Mouse (Mus musculus) CH12.LX (cell line): ENCODE measurements around the gene Csad. TPM values are rescaled to one million over a fixed set of nuclear protein-coding genes. Genes with fewer than 3 reads are reported as not detected.

Experiments
- DNase-seq: peaks from one replicate; pipeline ENCODE4 v3.0.0-alpha.2; 2013; ENCODE audit errors: extremely low read depth
- H3K27ac ChIP-seq: 2 replicates; pipeline ENCODE4 v1.5.1; 2012; ENCODE audit warnings: low read depth, mild to moderate bottlenecking, control low read depth, moderate library complexity; ENCODE audit not compliant: insufficient read depth
- H3K27me3 ChIP-seq: replicated peaks from 2 replicates; pipeline ENCODE3; 2012; ENCODE audit warnings: inconsistent platforms
- H3K36me3 ChIP-seq, 2 experiments: replicated peaks in 1 of 2; 2 replicates each; pipeline versions ENCODE3 to v1.6.1; 2012; ENCODE audit warnings: inconsistent platforms in 1 of 2, low read length in 1 of 2, mild to moderate bottlenecking in 1 of 2, mixed read lengths in 1 of 2, moderate library complexity in 1 of 2; ENCODE audit not compliant: control insufficient read depth in 1 of 2, insufficient read depth in 1 of 2
- H3K4me1 ChIP-seq, 2 experiments: 2 replicates each; pipeline ENCODE4 v1.6.1; 2012; ENCODE audit warnings: inconsistent platforms in 1 of 2, moderate library complexity in 1 of 2; ENCODE audit not compliant: insufficient read depth in 2 of 2, control insufficient read depth in 1 of 2
- H3K4me2 ChIP-seq: 2 replicates; pipeline ENCODE4 v1.6.1; 2012; ENCODE audit warnings: low read depth, mild to moderate bottlenecking, control low read depth; ENCODE audit not compliant: poor library complexity, insufficient read depth, severe bottlenecking
- H3K4me3 ChIP-seq, 3 experiments: fragments of 150-350 bp in 1 of 3; sonication (generic) in 1 of 3; replicated peaks in 1 of 3; 2 replicates each; pipeline versions ENCODE3 to v1.5.1; 2011 to 2012; ENCODE audit warnings: low read depth in 2 of 3, low read length in 2 of 3, mild to moderate bottlenecking in 2 of 3, moderate library complexity in 2 of 3, control low read depth in 1 of 3, improper control_type of control experiment in 1 of 3, inconsistent platforms in 1 of 3, mixed read lengths in 1 of 3; ENCODE audit not compliant: poor library complexity in 1 of 3
- H3K79me2 ChIP-seq: replicated peaks from 2 replicates; pipeline ENCODE4 v1.6.1; 2012; ENCODE audit warnings: mild to moderate bottlenecking, moderate library complexity; ENCODE audit not compliant: control insufficient read depth, poor library complexity, insufficient read depth, severe bottlenecking; ENCODE audit errors: extremely low read depth
- H3K9ac ChIP-seq: 2 replicates; pipeline ENCODE4 v1.6.1; 2012; ENCODE audit warnings: low read depth, mild to moderate bottlenecking, control low read depth, moderate library complexity; ENCODE audit not compliant: insufficient read depth
- H3K9me3 ChIP-seq: replicated peaks from 2 replicates; pipeline ENCODE3; 2012; ENCODE audit warnings: low read length, inconsistent platforms, mixed read lengths
- BHLHE40 ChIP-seq: IDR thresholded peaks from 2 replicates; pipeline ENCODE4 v1.6.1; 2011; ENCODE audit warnings: mild to moderate bottlenecking, low read depth, low read length, improper control_type of control experiment
- CHD1 ChIP-seq: IDR thresholded peaks from 2 replicates; pipeline ENCODE4 v1.6.1; 2012; ENCODE audit warnings: low read depth, low read length, improper control_type of control experiment, inconsistent platforms
- CHD2 ChIP-seq: IDR thresholded peaks from 2 replicates; pipeline ENCODE4 v1.6.1; 2011; ENCODE audit warnings: low read length, improper control_type of control experiment
- CTCF ChIP-seq, 2 experiments: IDR thresholded peaks in 1 of 2; conservative IDR thresholded peaks in 1 of 2; 2 replicates each; pipeline ENCODE4 v1.5.1; 2011 to 2012; ENCODE audit warnings: low read depth in 2 of 2, low read length in 2 of 2, improper control_type of control experiment in 1 of 2, inconsistent platforms in 1 of 2, mild to moderate bottlenecking in 1 of 2, moderate library complexity in 1 of 2
- E2F4 ChIP-seq: IDR thresholded peaks from 2 replicates; pipeline ENCODE4 v1.6.1; 2011; ENCODE audit warnings: low read depth, low read length, improper control_type of control experiment; ENCODE audit not compliant: insufficient replicate concordance
- EP300 ChIP-seq: IDR thresholded peaks from 2 replicates; pipeline ENCODE4 v1.6.1; 2011; ENCODE audit warnings: low read length, improper control_type of control experiment
- ETS1 ChIP-seq: conservative IDR thresholded peaks from 2 replicates; pipeline ENCODE4 v1.6.1; 2012; ENCODE audit warnings: low read depth, mild to moderate bottlenecking, inconsistent platforms, low read length, improper control_type of control experiment, moderate library complexity
- HCFC1 ChIP-seq: IDR thresholded peaks from 2 replicates; pipeline ENCODE4 v1.6.1; 2012; ENCODE audit warnings: low read depth, mild to moderate bottlenecking, inconsistent platforms, low read length, improper control_type of control experiment
- IRF4 ChIP-seq: IDR thresholded peaks from 2 replicates; pipeline ENCODE4 v1.6.1; 2014; ENCODE audit warnings: low read depth, mild to moderate bottlenecking, inconsistent platforms, low read length, improper control_type of control experiment
- KAT2A ChIP-seq: IDR thresholded peaks from 2 replicates; pipeline ENCODE4 v1.6.1; 2012; ENCODE audit warnings: low read length, improper control_type of control experiment, inconsistent platforms; ENCODE audit not compliant: insufficient replicate concordance
- MAFK ChIP-seq: IDR thresholded peaks from 2 replicates; pipeline ENCODE4 v1.6.1; 2011; ENCODE audit warnings: low read length, improper control_type of control experiment; ENCODE audit not compliant: insufficient replicate concordance
- MAZ ChIP-seq: IDR thresholded peaks from 2 replicates; pipeline ENCODE4 v1.6.1; 2012; ENCODE audit warnings: low read depth, mild to moderate bottlenecking, inconsistent platforms, low read length, improper control_type of control experiment, moderate library complexity
- MEF2A ChIP-seq: IDR thresholded peaks from 2 replicates; pipeline ENCODE4 v1.6.1; 2014; ENCODE audit warnings: low read depth, mild to moderate bottlenecking, inconsistent platforms, low read length, improper control_type of control experiment, borderline replicate concordance
- MYC ChIP-seq: IDR thresholded peaks from 2 replicates; pipeline ENCODE4 v1.6.1; 2011; ENCODE audit warnings: low read depth, mild to moderate bottlenecking, improper control_type of control experiment, low read length
- NRF1 ChIP-seq: IDR thresholded peaks from 2 replicates; pipeline ENCODE4 v1.6.1; 2014; ENCODE audit warnings: low read depth, mild to moderate bottlenecking, inconsistent platforms, low read length, improper control_type of control experiment, moderate library complexity
- POLR2A ChIP-seq: IDR thresholded peaks from 2 replicates; pipeline ENCODE4 v1.6.1; 2011; ENCODE audit warnings: low read depth, mild to moderate bottlenecking, improper control_type of control experiment, low read length
- RCOR1 ChIP-seq: conservative IDR thresholded peaks from 2 replicates; pipeline ENCODE4 v1.6.1; 2012; ENCODE audit warnings: low read depth, mild to moderate bottlenecking, inconsistent platforms, low read length, improper control_type of control experiment
- TCF12 ChIP-seq: IDR thresholded peaks from 2 replicates; pipeline ENCODE4 v1.6.1; 2014; ENCODE audit warnings: low read depth, mild to moderate bottlenecking, inconsistent platforms, low read length, improper control_type of control experiment
- UBTF ChIP-seq: IDR thresholded peaks from 2 replicates; pipeline ENCODE4 v1.6.1; 2012; ENCODE audit warnings: low read depth, mild to moderate bottlenecking, inconsistent platforms, low read length, improper control_type of control experiment, moderate library complexity
- USF2 ChIP-seq: conservative IDR thresholded peaks from 2 replicates; pipeline ENCODE4 v1.6.1; 2011; ENCODE audit warnings: low read depth, low read length, improper control_type of control experiment
- ZMIZ1 ChIP-seq: IDR thresholded peaks from 2 replicates; pipeline ENCODE4 v1.6.1; 2012; ENCODE audit warnings: low read depth, mild to moderate bottlenecking, inconsistent platforms, low read length, improper control_type of control experiment
- dilution Hi-C: fragments of 300-500 bp; cut with MboI; formaldehyde crosslinking; loops from 2 replicates; pipeline ENCODE4 v1.14.3; 2020; ENCODE audit warnings: low sequenced_read_pairs; ENCODE audit not compliant: extremely low pct_unique_long_range_greater_than_20kb, extremely low pct_ligation_motif_present
- in situ Hi-C: fragments of 300-500 bp; cut with MboI; formaldehyde crosslinking; loops from 3 replicates; pipeline ENCODE4 v1.14.3; 2019; ENCODE audit warnings: low sequenced_read_pairs, low pct_ligation_motif_present, low pct_unique_long_range_greater_than_20kb, mixed read lengths
- polyA plus RNA-seq: library from polyadenylated mRNA; unstranded; fragments of >175 nt; gene quantifications from 2 replicates; pipeline ENCODE4 v1.2.1, GENCODE M21; 2012; ENCODE audit warnings: low read depth; ENCODE audit not compliant: insufficient read length
- total RNA-seq, 2 experiments: library from RNA; depleted of rRNA; stranded (reverse); fragments of 300-350 nt in 1 of 2; fragments of >200 nt in 1 of 2; gene quantifications; 2 replicates each; pipeline ENCODE4 v1.2.3; 2012 to 2014

Csad gene
- total and polyA plus RNA-seq, 3 experiments: 3.7 to 4.7 (median 3.8) TPM

DNA sequence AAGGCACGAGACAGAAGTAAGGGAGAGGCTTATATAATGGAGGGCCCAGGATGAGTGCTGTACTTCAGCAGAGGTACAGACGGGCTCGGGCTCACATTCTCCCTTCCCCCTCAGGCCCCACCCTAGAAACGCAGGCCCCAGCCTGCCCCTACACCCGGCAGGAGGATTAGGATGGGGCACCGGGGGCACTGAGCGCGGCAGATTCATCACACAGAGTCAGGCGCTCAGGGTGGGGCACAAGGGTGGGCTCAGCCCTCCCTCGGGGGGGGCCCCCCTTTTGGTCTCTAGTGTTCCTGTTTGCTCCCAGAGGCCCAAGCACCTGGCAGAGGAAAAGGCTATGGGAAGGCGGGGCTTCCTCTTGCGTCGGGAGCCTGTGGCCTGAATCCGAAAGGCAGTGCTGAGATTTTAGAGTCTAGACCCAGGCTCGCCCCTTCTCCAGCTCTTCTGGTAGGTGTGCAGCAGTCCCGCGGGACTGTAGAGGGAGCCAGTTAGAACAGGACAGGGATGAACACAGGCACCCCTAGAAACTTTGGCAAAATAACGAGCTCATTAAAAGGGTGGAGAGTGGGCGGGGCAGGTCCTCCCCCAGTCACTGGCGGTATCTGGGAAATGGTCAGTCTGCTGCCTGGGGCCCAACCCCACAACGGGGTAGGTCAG lies 31.0 kb upstream of the Csad start:
- Histone ChIP-seq H3K36me3 (no peaks in the 10 kb centered on the region), H3K4me1 (peaks cover 41 to 69% of the 10 kb centered on the region in 2 experiments), H3K27me3 (peaks cover 6% of the 10 kb centered on the region), H3K9me3 (no peaks in the 10 kb centered on the region), H3K27ac (no peak overlapping the region; the same call in 1 of the 2 replicates), H3K4me3 (peak overlapping the region; percentile 34 to 43 (median 41)), H3K4me2 (peak overlapping the region; percentile 52), H3K79me2 (no peaks in the 10 kb centered on the region), H3K9ac (peak overlapping the region; percentile 55)
- no peak for TF ChIP-seq NRF1
- peak; percentile 43; the same call in 1 of the 2 replicates for TF ChIP-seq UBTF
- peak; percentile 26; the same call in 1 of the 2 replicates for TF ChIP-seq BHLHE40
- TF ChIP-seq MEF2A: no peak
- peak; percentile 24; the same call in 1 of the 2 replicates for TF ChIP-seq HCFC1
- 0 out of 2 replicates have a peak, but pooled peaks have one; percentile 32 for TF ChIP-seq POLR2A
- 0 out of 2 replicates have a peak, but pooled peaks have one; percentile 67 for TF ChIP-seq MAZ
- peak; percentile 22; the same call in 1 of the 2 replicates for TF ChIP-seq TCF12
- no peak for TF ChIP-seq MAFK
- TF ChIP-seq CTCF (conservative IDR thresholded peaks at IDR 0.05 in 1 of 2, IDR thresholded peaks at IDR 0.05 in 1 of 2; ENCODE audit: low read depth in 2 of 2, low read length in 2 of 2): 0 out of 4 replicates have a peak, but pooled peaks of 1 of the 2 experiments have one; percentile 2
- TF ChIP-seq ETS1: 0 out of 2 replicates have a peak, but pooled peaks have one; percentile 13
- DNase-seq: peak; percentile 43
- dilution Hi-C loops: no loop called here
- in situ Hi-C loops: loop anchor here (5.0 kb wide), 2 partner anchors 52 to 82 kb away; no protein-coding TSS in a partner anchor

DNA sequence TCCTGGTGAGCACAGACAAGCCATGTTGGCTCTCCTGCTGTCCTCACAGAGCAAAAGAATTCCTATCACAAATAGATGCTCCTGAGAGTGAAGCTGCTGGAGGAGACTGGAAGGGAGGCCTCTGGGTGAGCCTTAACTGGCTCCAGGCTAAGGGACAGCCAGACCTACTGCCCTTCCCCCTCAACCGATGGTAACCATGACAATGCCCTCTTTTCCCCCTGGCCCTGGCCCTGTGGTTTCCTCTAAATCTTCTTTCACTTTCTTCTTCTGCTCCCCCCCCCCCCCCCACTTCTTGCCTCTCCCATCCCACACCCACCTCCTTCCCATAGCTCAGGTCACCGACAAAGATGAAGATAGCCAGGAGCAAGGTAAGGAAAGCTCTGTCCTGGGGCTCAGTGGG lies 29.4 kb upstream of the Csad start:
- Histone ChIP-seq H3K9ac (peak overlapping the region; percentile 55; the same call in 1 of the 2 replicates), H3K27ac (peak overlapping the region; percentile 64), H3K9me3 (no peaks in the 10 kb centered on the region), H3K4me2 (peak overlapping the region; percentile 52), H3K27me3 (no peaks in the 10 kb centered on the region), H3K79me2 (no peaks in the 10 kb centered on the region), H3K4me1 (peaks cover 38 to 65% of the 10 kb centered on the region in 2 experiments), H3K36me3 (no peaks in the 10 kb centered on the region), H3K4me3 (peak overlapping the region; percentile 25 to 41 (median 34))
- dilution Hi-C loops (no loop called here), in situ Hi-C loops (no loop called here)
- peak; percentile 65 for DNase-seq
- TF ChIP-seq CHD2 (peak; percentile 73), RCOR1 (no peak), UBTF (no peak), NRF1 (no peak), TCF12 (0 out of 2 replicates have a peak, but pooled peaks have one; percentile 49), BHLHE40 (no peak), MEF2A (no peak), EP300 (no peak), E2F4 (no peak), POLR2A (no peak), MYC (no peak), KAT2A (no peak), IRF4 (0 out of 2 replicates have a peak, but pooled peaks have one; percentile 11), ZMIZ1 (no peak), MAFK (no peak), ETS1 (peak; percentile 20; the same call in 1 of the 2 replicates), USF2 (no peak), CHD1 (no peak)
- TF ChIP-seq, all 38 proteins: peak for 4
